Mouse (Mus musculus) bone marrow, adult 2 months (tissue): Measurements from ENCODE around the gene Galnt6. TPM values are rescaled to one million over a fixed set of nuclear protein-coding genes. Genes with fewer than 3 reads are reported as not detected.

Source experiments
- H3K27ac ChIP-seq: fragments of 200-500 bp; 2 replicates; pipeline ENCODE4 v1.5.1; 2012; ENCODE audit warnings: low read depth, mild to moderate bottlenecking, control low read depth, inconsistent platforms, low read length; ENCODE audit not compliant: control insufficient read depth, poor library complexity, insufficient read depth
- H3K4me1 ChIP-seq: fragments of 200-500 bp; 2 replicates; pipeline ENCODE4 v1.6.1; 2011; ENCODE audit warnings: low read length; ENCODE audit not compliant: control insufficient read depth, insufficient read depth
- H3K4me3 ChIP-seq: fragments of 200-500 bp; replicated peaks from 2 replicates; pipeline ENCODE3; 2011; ENCODE audit warnings: mild to moderate bottlenecking, low read depth, low read length, control low read depth; ENCODE audit not compliant: control insufficient read depth
- CTCF ChIP-seq: fragments of 200-500 bp; IDR thresholded peaks from 2 replicates; pipeline ENCODE4 v1.5.1; 2011; ENCODE audit warnings: low read length, control low read depth; ENCODE audit not compliant: control insufficient read depth, insufficient read depth
- POLR2A ChIP-seq: fragments of 200-500 bp; IDR thresholded peaks from 2 replicates; pipeline ENCODE4 v1.6.1; 2011; ENCODE audit warnings: low read depth, mild to moderate bottlenecking, control low read depth, low read length, borderline replicate concordance; ENCODE audit not compliant: control insufficient read depth
- WGBS: fragments of 180-500 bp; shearing (Covaris S2); methylation state at CpG from one replicate; pipeline ENCODE4 v1.1.7; 2018; 5-methylcytosine and 5-hydroxymethylcytosine counted together
- polyA plus RNA-seq: library from polyadenylated mRNA; stranded (reverse); fragments of >200 nt; gene quantifications from 2 replicates; pipeline ENCODE4 v1.2.4, GENCODE M21; 2011; ENCODE audit warnings: low replicate concordance; ENCODE audit not compliant: missing spikeins, insufficient read depth, insufficient read length

Gene Galnt6
- polyA plus RNA-seq, 1 experiment: 11.8 TPM

DNA sequence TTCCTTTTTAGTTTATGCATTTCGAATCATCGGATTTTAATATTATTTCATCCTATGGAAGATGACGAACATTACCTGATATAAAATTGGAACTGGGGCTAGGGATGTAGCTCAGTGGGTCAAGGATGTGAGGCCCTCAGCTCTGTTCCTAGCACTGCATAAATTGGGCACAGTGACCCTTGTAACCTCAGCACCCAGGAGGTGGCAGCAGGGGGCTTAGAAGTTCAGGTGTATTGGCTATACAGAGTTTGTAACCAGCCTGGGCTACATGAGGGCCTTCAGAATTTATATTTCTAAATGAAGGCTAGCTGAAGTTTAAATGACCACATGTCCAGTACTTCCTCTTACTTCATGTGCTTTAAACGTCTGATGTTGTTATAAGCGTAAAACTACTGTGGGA lies 7.7 kb downstream of the Galnt6 start:
- TF ChIP-seq POLR2A (no peak), CTCF (peak; percentile 12; the same call in 1 of the 2 replicates)
- no peaks in the 10 kb centered on the region; the same call in 1 of the 2 replicates for H3K4me1 ChIP-seq

GRCm38 (mm10) chr15:100720066-100720465 lies 9.1 kb downstream of the Galnt6 start:
- Histone ChIP-seq H3K4me1 (no peaks in the 10 kb centered on the region), H3K4me3 (no peak overlapping the region), H3K27ac (no peak overlapping the region)
- TF ChIP-seq CTCF: no peak
- TF ChIP-seq POLR2A: no peak
- WGBS: 33% methylated on average over 10 of the region's 10 CpGs

More for the DNA sequence above, 7.7 kb downstream of the Galnt6 start:
- Histone ChIP-seq H3K4me3 (no peak overlapping the region), H3K27ac (no peak overlapping the region)
- 71% methylated on average over 5 of the region's 5 CpGs for WGBS

GRCm38 (mm10) chr15:100719217-100719616 lies 10.0 kb downstream of the Galnt6 start:
- no peaks in the 10 kb centered on the region for H3K4me1 ChIP-seq
- no peak for TF ChIP-seq POLR2A
- TF ChIP-seq CTCF: no peak
- H3K4me3 ChIP-seq: no peak overlapping the region
- H3K27ac ChIP-seq: no peak overlapping the region
- 69% methylated on average over 5 of the region's 5 CpGs for WGBS

DNA sequence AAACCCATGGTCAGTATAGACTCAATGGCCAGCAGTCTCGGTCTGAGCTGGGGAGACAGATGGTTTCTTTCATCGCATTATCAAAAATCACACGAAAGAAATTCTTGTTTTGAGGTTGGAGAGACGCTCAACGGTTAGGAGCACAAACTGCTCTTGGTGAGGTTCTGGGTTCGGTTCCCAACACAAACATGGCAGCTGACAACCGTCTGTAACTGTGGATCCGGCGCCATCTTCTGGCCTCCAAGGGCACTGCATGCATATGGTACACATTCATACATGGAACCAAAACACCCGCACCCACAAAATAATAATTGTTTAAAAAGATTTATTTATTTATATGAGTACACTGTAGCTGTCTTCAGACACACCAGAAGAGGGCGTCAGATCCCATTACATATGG lies 10.6 kb downstream of the Galnt6 start:
- 86% methylated on average over 11 of the region's 11 CpGs for WGBS
- no peak overlapping the region for H3K27ac ChIP-seq
- TF ChIP-seq CTCF: peak; percentile 57
- TF ChIP-seq POLR2A: no peak
- no peaks in the 10 kb centered on the region for H3K4me1 ChIP-seq
- H3K4me3 ChIP-seq: no peak overlapping the region

- TF ChIP-seq POLR2A: no peak
- no peak for TF ChIP-seq CTCF
- Histone ChIP-seq H3K4me1 (no peaks in the 10 kb centered on the region), H3K4me3 (no peak overlapping the region), H3K27ac (0 out of 2 replicates have a peak overlapping the region, but pooled peaks have one; percentile 23)
- 27% methylated on average over 6 of the region's 6 CpGs for WGBS
These were observed 11.2 kb downstream of the Galnt6 start for GRCm38 (mm10) chr15:100717933-100718332.

- TF ChIP-seq CTCF (no peak), POLR2A (no peak)
- 86% methylated on average over 9 of the region's 9 CpGs for WGBS
- Histone ChIP-seq H3K4me3 (no peak overlapping the region), H3K27ac (no peak overlapping the region), H3K4me1 (no peaks in the 10 kb centered on the region; the same call in 1 of the 2 replicates)
These were observed 13.7 kb downstream of the Galnt6 start for GRCm38 (mm10) chr15:100715399-100715993.

DNA sequence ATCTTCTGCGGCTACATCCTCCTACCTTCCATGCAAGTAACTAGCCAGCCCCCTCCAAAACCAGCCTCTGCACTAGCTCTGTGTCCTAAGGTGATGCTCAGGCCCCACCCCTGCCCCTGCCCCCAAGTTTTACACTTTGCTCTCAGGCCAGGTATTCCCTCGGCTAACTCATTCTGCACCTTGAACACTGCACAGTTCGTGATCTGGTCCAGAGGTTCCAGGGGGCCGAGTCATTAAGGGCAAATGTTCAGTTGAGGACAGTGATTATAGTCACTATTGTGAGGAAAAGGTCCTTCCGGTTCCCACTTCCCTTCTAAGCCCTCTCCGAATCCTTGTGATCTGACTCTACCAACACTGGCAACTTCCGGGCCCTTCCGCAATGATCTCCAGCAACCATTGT lies 14.7 kb downstream of the Galnt6 start:
- TF ChIP-seq POLR2A: no peak
- no peak for TF ChIP-seq CTCF
- WGBS: 86% methylated on average over 8 of the region's 8 CpGs
- Histone ChIP-seq H3K27ac (no peak overlapping the region), H3K4me3 (no peak overlapping the region), H3K4me1 (no peaks in the 10 kb centered on the region; the same call in 1 of the 2 replicates)

DNA sequence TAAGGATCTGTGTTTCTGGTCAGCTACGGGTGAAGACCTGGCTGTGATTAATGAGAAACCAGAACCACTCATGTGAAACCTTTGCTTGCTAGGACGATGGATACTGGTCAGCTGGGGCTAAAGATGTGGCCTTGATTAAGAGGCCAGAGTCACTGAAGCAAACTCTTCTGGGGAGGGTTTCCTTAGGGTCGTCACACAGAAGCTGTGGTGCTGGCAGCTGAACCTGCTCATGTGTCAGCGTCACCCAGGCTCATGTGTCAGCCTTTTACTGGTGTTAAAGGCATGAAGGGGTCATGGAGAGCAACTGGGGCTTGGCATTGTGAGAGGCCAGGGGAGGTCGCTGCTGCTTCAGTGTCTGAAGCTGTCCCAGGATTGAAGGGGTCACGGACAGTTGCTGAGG lies 18.3 kb downstream of the Galnt6 start:
- no peak overlapping the region for H3K4me3 ChIP-seq
- no peak overlapping the region for H3K27ac ChIP-seq
- H3K4me1 ChIP-seq: peaks cover 9% of the 10 kb centered on the region
- no peak for TF ChIP-seq POLR2A
- TF ChIP-seq CTCF: no peak
- WGBS: 82% methylated on average over 6 of the region's 6 CpGs
